Mouse (Mus musculus) neural tube, embryonic 12.5 days (tissue): ENCODE results near the gene Pdp2. TPM values are rescaled to one million over a fixed set of nuclear protein-coding genes. Genes with fewer than 3 reads are reported as not detected.

ENCODE experiments used
- ATAC-seq: fragments of 200-750 bp; cut with Nextera tagmentation; 2 replicates; pipeline ENCODE4 v1.8.0; 2017; ENCODE audit warnings: low read depth, mild to moderate bottlenecking, moderate TSS enrichment, moderate library complexity; ENCODE audit not compliant: low FRiP score
- H3K27ac ChIP-seq: fragments of 300-500 bp; sonication (generic); 2 replicates; pipeline ENCODE4 v1.5.1; 2016
- H3K27me3 ChIP-seq: fragments of 300-500 bp; sonication (generic); replicated peaks from 2 replicates; pipeline ENCODE4 v1.6.1; 2016; ENCODE audit warnings: mild to moderate bottlenecking
- H3K36me3 ChIP-seq: fragments of 300-500 bp; sonication (generic); 2 replicates; pipeline ENCODE4 v1.6.1; 2016; ENCODE audit warnings: mild to moderate bottlenecking
- H3K4me1 ChIP-seq: fragments of 300-500 bp; sonication (generic); 2 replicates; pipeline ENCODE4 v1.6.1; 2016
- H3K4me2 ChIP-seq: fragments of 300-500 bp; sonication (generic); replicated peaks from 2 replicates; pipeline ENCODE4 v1.6.1; 2016; ENCODE audit warnings: mild to moderate bottlenecking
- H3K4me3 ChIP-seq: fragments of 300-500 bp; sonication (generic); 2 replicates; pipeline ENCODE4 v1.5.1; 2016
- H3K9ac ChIP-seq: fragments of 300-500 bp; sonication (generic); 2 replicates; pipeline ENCODE4 v1.6.1; 2016; ENCODE audit warnings: mild to moderate bottlenecking
- H3K9me3 ChIP-seq: fragments of 300-500 bp; sonication (generic); 2 replicates; pipeline ENCODE4 v1.6.1; 2016; ENCODE audit warnings: mild to moderate bottlenecking
- WGBS: fragments of 180-500 bp; shearing (Covaris S2); methylation state at CpG from one replicate; pipeline ENCODE4 v1.1.7; 2016; 5-methylcytosine and 5-hydroxymethylcytosine counted together
- polyA plus RNA-seq: library from polyadenylated mRNA; unstranded; fragments of >200 nt; fragmentation: Nextera tagmentation; extraction: Ambion mirVana; gene quantifications from 2 replicates; pipeline ENCODE4 v1.2.1, GENCODE M21; 2016

Gene Pdp2
- polyA plus RNA-seq, 1 experiment from 2014 or later = 17.5 TPM

GRCm38 (mm10) chr8:104601941-104602371, 10.7 kb downstream of the Pdp2 start:
- 2% methylated on average over 12 of the region's 12 CpGs for whole genome bisulfite sequencing
- Histone ChIP-seq H3K27me3 (0 out of 2 replicates have a peak, but pooled peaks cover 4% of the 10 kb centered on the region), H3K4me3 (no peak overlapping the region), H3K9me3 (no peaks in the 10 kb centered on the region), H3K4me1 (0 out of 2 replicates have a peak, but pooled peaks cover 8% of the 10 kb centered on the region), H3K36me3 (0 out of 2 replicates have a peak, but pooled peaks cover under 1% of the 10 kb centered on the region), H3K27ac (no peak overlapping the region), H3K4me2 (peak overlapping the region; percentile 51), H3K9ac (no peak overlapping the region)
- peak; percentile 60; the same call in 1 of the 2 replicates for ATAC-seq

GRCm38 (mm10) chr8:104602468-104603244, 11.4 kb downstream of the Pdp2 start:
- WGBS = 21% methylated on average over 21 of the region's 21 CpGs

GRCm38 (mm10) chr8:104603245-104603593, 12.0 kb downstream of the Pdp2 start:
- 65% methylated on average over 4 of the region's 4 CpGs for WGBS
- H3K4me2 ChIP-seq = no peak overlapping the region
- H3K9ac ChIP-seq = no peak overlapping the region
- no peak overlapping the region for H3K27ac ChIP-seq
- H3K9me3 ChIP-seq = no peaks in the 10 kb centered on the region
- no peak for ATAC-seq
- H3K4me3 ChIP-seq = no peak overlapping the region
- H3K27me3 ChIP-seq = 0 out of 2 replicates have a peak, but pooled peaks cover 4% of the 10 kb centered on the region
- H3K4me1 ChIP-seq = 0 out of 2 replicates have a peak, but pooled peaks cover 8% of the 10 kb centered on the region
- no peaks in the 10 kb centered on the region for H3K36me3 ChIP-seq

More at GRCm38 (mm10) chr8:104602468-104603244, 11.4 kb downstream of the Pdp2 start:
- Histone ChIP-seq H3K4me1 (0 out of 2 replicates have a peak, but pooled peaks cover 8% of the 10 kb centered on the region), H3K36me3 (no peaks in the 10 kb centered on the region), H3K27me3 (0 out of 2 replicates have a peak, but pooled peaks cover 4% of the 10 kb centered on the region), H3K4me2 (peak overlapping the region; percentile 51), H3K9ac (no peak overlapping the region), H3K27ac (no peak overlapping the region), H3K9me3 (no peaks in the 10 kb centered on the region), H3K4me3 (peak overlapping the region; percentile 7; the same call in 1 of the 2 replicates)
- peak; percentile 93 for ATAC-seq

DNA sequence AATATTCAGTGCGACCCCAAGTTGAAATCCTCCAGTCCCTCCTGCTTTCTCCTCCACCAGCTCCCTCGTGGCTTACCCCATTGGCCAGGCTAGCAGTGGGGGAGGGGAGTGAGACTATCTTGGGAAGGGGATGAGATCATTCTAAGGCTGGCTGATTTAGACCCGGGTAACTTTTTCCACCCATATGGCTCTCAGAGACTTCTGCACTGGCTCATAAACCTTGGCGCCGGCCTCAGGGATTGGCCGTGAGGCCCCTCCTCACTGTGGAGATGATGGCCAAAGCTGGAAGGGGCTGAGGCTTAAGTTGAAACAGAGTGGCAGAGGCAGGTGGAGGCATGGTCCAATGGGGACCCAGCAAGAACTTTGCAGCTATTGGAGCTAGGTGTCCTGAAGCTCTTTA, 15.1 kb downstream of the Pdp2 start:
- no peak for ATAC-seq
- Histone ChIP-seq H3K27me3 (0 out of 2 replicates have a peak, but pooled peaks cover 4% of the 10 kb centered on the region), H3K4me2 (no peak overlapping the region), H3K4me1 (peaks cover 11% of the 10 kb centered on the region; the same call in 1 of the 2 replicates), H3K9me3 (no peaks in the 10 kb centered on the region), H3K27ac (no peak overlapping the region), H3K9ac (no peak overlapping the region), H3K36me3 (no peaks in the 10 kb centered on the region), H3K4me3 (no peak overlapping the region)
- 43% methylated on average over 6 of the region's 6 CpGs for WGBS

- no peak for ATAC-seq
- Histone ChIP-seq H3K27ac (no peak overlapping the region), H3K27me3 (no peaks in the 10 kb centered on the region), H3K4me2 (no peak overlapping the region), H3K4me1 (peaks cover 3% of the 10 kb centered on the region; the same call in 1 of the 2 replicates), H3K9ac (no peak overlapping the region), H3K4me3 (no peak overlapping the region), H3K36me3 (no peaks in the 10 kb centered on the region), H3K9me3 (no peaks in the 10 kb centered on the region)
- 67% methylated on average over 2 of the region's 2 CpGs for WGBS
Observed at GRCm38 (mm10) chr8:104607944-104608343, 16.7 kb downstream of the Pdp2 start.

DNA sequence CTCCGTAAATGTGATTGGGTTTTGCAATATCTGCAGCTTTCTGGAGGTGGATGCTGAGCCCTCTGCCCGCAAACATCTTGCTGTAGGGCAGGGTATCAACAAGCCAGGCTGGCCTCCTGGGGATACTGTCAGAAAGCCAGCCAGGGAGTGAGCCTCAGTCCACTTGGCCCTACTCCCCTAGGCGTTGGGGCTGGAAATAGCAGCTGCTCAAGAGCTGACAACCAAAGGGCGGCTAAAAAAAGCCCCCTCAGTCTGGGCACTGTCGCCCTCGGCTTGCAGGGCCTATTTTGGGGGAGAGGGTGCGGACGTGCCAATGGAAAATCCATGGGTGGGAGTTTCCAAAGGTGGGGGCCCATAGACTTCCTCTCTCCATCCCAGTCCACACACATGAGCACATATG, 18.0 kb downstream of the Pdp2 start:
- Histone ChIP-seq H3K4me1 (peaks cover 3% of the 10 kb centered on the region; the same call in 1 of the 2 replicates), H3K27me3 (no peaks in the 10 kb centered on the region), H3K4me3 (no peak overlapping the region), H3K9ac (no peak overlapping the region), H3K9me3 (no peaks in the 10 kb centered on the region), H3K27ac (no peak overlapping the region), H3K36me3 (no peaks in the 10 kb centered on the region), H3K4me2 (no peak overlapping the region)
- WGBS = 76% methylated on average over 8 of the region's 8 CpGs
- no peak for ATAC-seq

DNA sequence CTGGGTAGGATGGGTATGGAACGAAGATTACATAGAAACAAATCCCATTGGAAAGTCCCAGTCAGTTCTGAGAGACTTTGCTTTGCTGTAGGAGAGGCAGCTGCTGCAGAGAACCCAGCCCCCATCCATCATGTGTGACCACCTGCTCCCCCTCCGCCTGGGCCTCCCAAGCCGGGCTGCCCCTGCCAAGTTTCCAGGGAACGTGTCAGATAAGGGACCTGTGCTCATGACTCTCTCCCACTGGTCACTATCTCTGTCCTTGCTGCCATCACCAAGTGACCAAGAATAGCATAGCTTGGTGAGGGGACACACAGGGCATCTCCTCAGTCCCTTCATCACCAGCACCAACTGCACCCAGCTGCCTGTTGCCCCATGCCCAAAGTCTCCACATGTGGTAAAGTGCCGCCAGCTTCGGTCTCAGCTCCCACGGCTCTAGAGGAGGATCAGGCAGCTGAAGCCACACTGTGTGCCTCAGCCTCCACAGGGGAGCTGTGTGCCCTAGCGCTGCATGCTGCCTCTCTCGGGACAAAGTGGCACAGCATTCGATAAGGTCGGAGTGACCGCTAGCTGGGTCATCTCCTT, 19.0 kb downstream of the Pdp2 start:
- Histone ChIP-seq H3K9ac (no peak overlapping the region), H3K4me1 (peaks cover 3% of the 10 kb centered on the region; the same call in 1 of the 2 replicates), H3K27me3 (no peaks in the 10 kb centered on the region), H3K4me2 (no peak overlapping the region), H3K9me3 (no peaks in the 10 kb centered on the region), H3K36me3 (no peaks in the 10 kb centered on the region), H3K27ac (no peak overlapping the region), H3K4me3 (no peak overlapping the region)
- WGBS = 77% methylated on average over 12 of the region's 12 CpGs
- ATAC-seq = peak; percentile 49; the same call in 1 of the 2 replicates

DNA sequence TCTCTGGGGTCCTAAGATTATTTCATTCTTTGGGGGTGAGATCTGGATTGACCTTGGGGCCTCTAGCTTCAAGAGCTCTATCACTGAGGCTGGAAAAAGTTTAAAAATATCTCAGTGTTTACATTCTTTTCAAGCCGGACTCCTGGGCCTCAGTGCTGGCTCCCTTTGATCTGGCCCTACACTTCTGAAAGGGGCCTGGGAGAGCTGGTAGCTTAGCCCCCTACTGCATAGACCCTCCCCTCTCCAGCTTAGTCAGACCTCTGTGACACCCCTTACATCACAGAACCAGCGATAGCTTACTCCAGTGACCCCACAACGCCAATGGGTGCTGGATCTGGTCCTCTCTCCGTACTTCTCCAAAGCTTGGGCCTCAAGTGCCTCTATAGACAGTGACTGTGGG, 20.4 kb downstream of the Pdp2 start:
- peaks cover 3% of the 10 kb centered on the region; the same call in 1 of the 2 replicates for H3K4me1 ChIP-seq
- no peaks in the 10 kb centered on the region for H3K9me3 ChIP-seq
- no peak overlapping the region for H3K4me3 ChIP-seq
- WGBS = 71% methylated on average over 4 of the region's 4 CpGs
- H3K36me3 ChIP-seq = no peaks in the 10 kb centered on the region
- no peak overlapping the region for H3K4me2 ChIP-seq
- no peak overlapping the region for H3K9ac ChIP-seq
- H3K27ac ChIP-seq = no peak overlapping the region
- H3K27me3 ChIP-seq = no peaks in the 10 kb centered on the region
- no peak for ATAC-seq

DNA sequence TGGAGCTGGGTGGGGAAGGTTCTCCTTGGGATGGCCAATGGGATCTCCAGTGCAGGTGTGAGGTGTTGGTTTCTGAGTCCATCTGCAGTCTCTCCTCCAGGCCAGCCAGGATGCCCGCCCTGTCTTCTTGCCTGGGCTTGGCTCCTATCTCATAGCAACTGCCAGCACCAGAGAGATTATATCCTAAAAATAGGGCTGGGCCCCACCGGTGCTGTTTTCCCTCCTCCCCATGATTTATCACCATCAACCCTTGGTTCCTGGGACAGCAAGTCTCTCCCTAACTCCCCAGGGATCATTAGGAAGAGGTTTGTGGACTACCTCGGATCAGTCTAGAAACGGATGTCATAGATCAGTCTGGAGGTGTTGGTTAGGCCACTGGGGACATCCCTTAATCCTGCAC, 21.9 kb downstream of the Pdp2 start:
- 85% methylated on average over 4 of the region's 4 CpGs for WGBS
- no peak overlapping the region for H3K4me2 ChIP-seq
- H3K9me3 ChIP-seq = no peaks in the 10 kb centered on the region
- no peaks in the 10 kb centered on the region for H3K27me3 ChIP-seq
- H3K36me3 ChIP-seq = no peaks in the 10 kb centered on the region
- H3K27ac ChIP-seq = no peak overlapping the region
- H3K4me1 ChIP-seq = peaks cover 3% of the 10 kb centered on the region; the same call in 1 of the 2 replicates
- H3K9ac ChIP-seq = no peak overlapping the region
- ATAC-seq = no peak
- no peak overlapping the region for H3K4me3 ChIP-seq

- 76% methylated on average over 5 of the region's 5 CpGs for WGBS
- no peak overlapping the region for H3K4me2 ChIP-seq
- no peak overlapping the region for H3K9ac ChIP-seq
- no peak overlapping the region for H3K27ac ChIP-seq
- no peak for ATAC-seq
- no peaks in the 10 kb centered on the region for H3K27me3 ChIP-seq
- no peak overlapping the region for H3K4me3 ChIP-seq
- no peaks in the 10 kb centered on the region for H3K9me3 ChIP-seq
- H3K36me3 ChIP-seq = no peaks in the 10 kb centered on the region
- no peaks in the 10 kb centered on the region for H3K4me1 ChIP-seq
Observed at GRCm38 (mm10) chr8:104620765-104621164, 29.5 kb downstream of the Pdp2 start.

GRCm38 (mm10) chr8:104624161-104624560, 32.9 kb downstream of the Pdp2 start, which contains the start of gene Cdh16:
Cdh16 (minus strand) TSS chr8:104624396.
- Histone ChIP-seq H3K4me3 (no peak within 1 kb of the TSS), H3K36me3 (no peaks in the 10 kb centered on the region), H3K4me1 (no peaks in the 10 kb centered on the region), H3K9ac (no peak within 1 kb of the TSS), H3K4me2 (no peak within 1 kb of the TSS), H3K27ac (no peak within 1 kb of the TSS), H3K9me3 (no peaks in the 10 kb centered on the region), H3K27me3 (no peaks in the 10 kb centered on the region)
- 81% methylated on average over 6 of the region's 6 CpGs for WGBS
- ATAC-seq = no peak

DNA sequence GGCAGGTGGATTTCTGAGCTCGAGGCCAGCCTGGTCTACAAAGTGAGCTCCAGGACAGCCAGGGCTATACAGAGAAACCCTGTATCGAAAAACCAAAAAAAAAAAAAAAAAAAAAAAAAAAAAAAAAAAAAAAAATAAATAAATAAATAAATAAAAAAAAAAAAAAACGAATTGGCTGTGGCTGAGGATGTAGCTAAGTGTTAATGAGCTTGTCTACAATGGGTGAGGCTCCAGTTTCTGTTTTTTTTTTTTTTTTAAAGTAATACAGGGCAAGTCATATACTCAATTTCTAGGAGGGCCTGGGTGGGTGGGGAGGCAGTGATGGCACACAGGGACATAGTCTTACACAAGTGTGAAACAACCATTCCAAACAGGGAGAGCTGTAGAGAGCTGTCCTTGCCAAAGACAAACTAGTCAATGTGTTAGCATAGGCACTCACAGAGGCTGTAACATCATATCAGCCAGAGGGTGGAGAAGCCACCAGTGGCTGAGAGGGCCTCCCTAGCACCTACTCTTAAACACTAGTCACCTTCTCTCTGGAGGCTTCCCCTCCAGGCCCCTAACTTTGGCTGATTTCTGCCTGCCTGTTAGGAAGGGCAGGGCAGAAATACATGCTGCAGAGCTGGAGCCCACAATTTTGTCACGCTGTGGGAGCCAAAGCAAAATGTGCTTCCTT, 36.0 kb downstream of the Pdp2 start:
- H3K36me3 ChIP-seq = no peaks in the 10 kb centered on the region
- no peaks in the 10 kb centered on the region for H3K9me3 ChIP-seq
- no peak overlapping the region for H3K9ac ChIP-seq
- no peak overlapping the region for H3K27ac ChIP-seq
- H3K4me2 ChIP-seq = no peak overlapping the region
- peaks cover 23% of the 10 kb centered on the region for H3K27me3 ChIP-seq
- no peak for ATAC-seq
- 84% methylated on average over 4 of the region's 4 CpGs for WGBS
- H3K4me1 ChIP-seq = peaks cover 5% of the 10 kb centered on the region; the same call in 1 of the 2 replicates
- no peak overlapping the region for H3K4me3 ChIP-seq
